Mouse (Mus musculus): ENCODE results near the gene Dars2. TPM values are rescaled to one million over a fixed set of nuclear protein-coding genes. Genes with fewer than 3 reads are reported as not detected.

The Dars2 gene
- polyA plus RNA-seq, 1 experiment from 2014 or later, result 55.0 TPM

GRCm38 (mm10) chr1:161063351-161063750, 7.1 kb downstream of the Dars2 start:
- H3K9ac ChIP-seq (ENCODE audit: low read length), result no peak overlapping the region
- DNase-seq (ENCODE audit: low spot score) (no peak), ATAC-seq (replicated peaks; ENCODE audit: low FRiP score) (no peak)
- H3K4me3 ChIP-seq (ENCODE audit: low read depth, low read length), result no peak overlapping the region
- no peaks in the 10 kb centered on the region for H3K9me3 ChIP-seq (ENCODE audit: control insufficient read depth, low read length)
- no peak overlapping the region for H3K4me2 ChIP-seq (ENCODE audit: low read depth, low read length, severe bottlenecking)
- H3K27ac ChIP-seq (ENCODE audit: low read depth, low read length), result no peak overlapping the region
- no peaks in the 10 kb centered on the region for H3K4me1 ChIP-seq (replicated peaks; ENCODE audit: control insufficient read depth, insufficient read depth, low read length)
- H3K36me3 ChIP-seq (ENCODE audit: control insufficient read depth, insufficient read depth, low read length), result no peaks in the 10 kb centered on the region
- WGBS, result 90% methylated on average over 1 of the region's 1 CpGs
- no peaks in the 10 kb centered on the region for H3K27me3 ChIP-seq (ENCODE audit: control insufficient read depth, insufficient read depth, low read length)

- Histone ChIP-seq H3K4me3 (ENCODE audit: low read depth, low read length) (no peak overlapping the region), H3K27me3 (ENCODE audit: control insufficient read depth, insufficient read depth, low read length) (no peaks in the 10 kb centered on the region), H3K4me1 (replicated peaks; ENCODE audit: control insufficient read depth, insufficient read depth, low read length) (no peaks in the 10 kb centered on the region), H3K4me2 (ENCODE audit: low read depth, low read length, severe bottlenecking) (no peak overlapping the region), H3K27ac (ENCODE audit: low read depth, low read length) (no peak overlapping the region), H3K9me3 (ENCODE audit: control insufficient read depth, low read length) (no peaks in the 10 kb centered on the region), H3K9ac (ENCODE audit: low read length) (no peak overlapping the region), H3K36me3 (ENCODE audit: control insufficient read depth, insufficient read depth, low read length) (no peaks in the 10 kb centered on the region; the same call in 1 of the 2 replicates)
- WGBS, result 92% methylated on average over 1 of the region's 1 CpGs
- DNase-seq (ENCODE audit: low spot score) (no peak), ATAC-seq (replicated peaks; ENCODE audit: low FRiP score) (no peak)
These were observed 13.3 kb downstream of the Dars2 start for GRCm38 (mm10) chr1:161057164-161057563.

GRCm38 (mm10) chr1:161046972-161047371, 23.5 kb downstream of the Dars2 start:
- no peak overlapping the region for H3K27ac ChIP-seq (ENCODE audit: low read depth, low read length)
- H3K4me3 ChIP-seq (ENCODE audit: low read depth, low read length), result no peak overlapping the region
- WGBS, result 94% methylated on average over 3 of the region's 3 CpGs
- no peaks in the 10 kb centered on the region; the same call in 1 of the 2 replicates for H3K36me3 ChIP-seq (ENCODE audit: control insufficient read depth, insufficient read depth, low read length)
- DNase-seq (ENCODE audit: low spot score), result no peak
- H3K4me2 ChIP-seq (ENCODE audit: low read depth, low read length, severe bottlenecking), result no peak overlapping the region
- ATAC-seq (replicated peaks; ENCODE audit: low FRiP score), result no peak
- no peaks in the 10 kb centered on the region for H3K9me3 ChIP-seq (ENCODE audit: control insufficient read depth, low read length)
- no peak overlapping the region for H3K9ac ChIP-seq (ENCODE audit: low read length)
- no peaks in the 10 kb centered on the region for H3K27me3 ChIP-seq (ENCODE audit: control insufficient read depth, insufficient read depth, low read length)
- H3K4me1 ChIP-seq (replicated peaks; ENCODE audit: control insufficient read depth, insufficient read depth, low read length), result no peaks in the 10 kb centered on the region

GRCm38 (mm10) chr1:161041261-161042020, 29.0 kb downstream of the Dars2 start:
- ATAC-seq (replicated peaks; ENCODE audit: low FRiP score), result no peak
- H3K36me3 ChIP-seq (ENCODE audit: control insufficient read depth, insufficient read depth, low read length), result peaks cover 8% of the 10 kb centered on the region; the same call in 1 of the 2 replicates
- no peak overlapping the region for H3K4me2 ChIP-seq (ENCODE audit: low read depth, low read length, severe bottlenecking)

GRCm38 (mm10) chr1:161040855-161041254, 29.6 kb downstream of the Dars2 start:
- H3K9me3 ChIP-seq (ENCODE audit: control insufficient read depth, low read length), result no peaks in the 10 kb centered on the region
- no peaks in the 10 kb centered on the region for H3K27me3 ChIP-seq (ENCODE audit: control insufficient read depth, insufficient read depth, low read length)
- peaks cover 7% of the 10 kb centered on the region for H3K4me1 ChIP-seq (replicated peaks; ENCODE audit: control insufficient read depth, insufficient read depth, low read length)
- H3K9ac ChIP-seq (ENCODE audit: low read length), result no peak overlapping the region
- no peak overlapping the region for H3K4me3 ChIP-seq (ENCODE audit: low read depth, low read length)
- ATAC-seq (replicated peaks; ENCODE audit: low FRiP score), result no peak
- H3K27ac ChIP-seq (ENCODE audit: low read depth, low read length), result no peak overlapping the region
- no peak overlapping the region for H3K4me2 ChIP-seq (ENCODE audit: low read depth, low read length, severe bottlenecking)
- no peak for DNase-seq (ENCODE audit: low spot score)
- peaks cover 8% of the 10 kb centered on the region; the same call in 1 of the 2 replicates for H3K36me3 ChIP-seq (ENCODE audit: control insufficient read depth, insufficient read depth, low read length)

More at GRCm38 (mm10) chr1:161041261-161042020, 29.0 kb downstream of the Dars2 start:
- Histone ChIP-seq H3K27me3 (ENCODE audit: control insufficient read depth, insufficient read depth, low read length) (no peaks in the 10 kb centered on the region), H3K27ac (ENCODE audit: low read depth, low read length) (no peak overlapping the region), H3K4me3 (ENCODE audit: low read depth, low read length) (no peak overlapping the region), H3K4me1 (replicated peaks; ENCODE audit: control insufficient read depth, insufficient read depth, low read length) (peaks cover 7% of the 10 kb centered on the region), H3K9me3 (ENCODE audit: control insufficient read depth, low read length) (no peaks in the 10 kb centered on the region), H3K9ac (ENCODE audit: low read length) (no peak overlapping the region)
- WGBS, result 91% methylated on average over 7 of the region's 7 CpGs
- DNase-seq (ENCODE audit: low spot score), result no peak

GRCm38 (mm10) chr1:161040426-161040770, 30.1 kb downstream of the Dars2 start:
- Histone ChIP-seq H3K9ac (ENCODE audit: low read length) (no peak overlapping the region; the same call in 1 of the 2 replicates), H3K9me3 (ENCODE audit: control insufficient read depth, low read length) (no peaks in the 10 kb centered on the region), H3K4me1 (replicated peaks; ENCODE audit: control insufficient read depth, insufficient read depth, low read length) (peaks cover 7% of the 10 kb centered on the region), H3K36me3 (ENCODE audit: control insufficient read depth, insufficient read depth, low read length) (peaks cover 8% of the 10 kb centered on the region; the same call in 1 of the 2 replicates), H3K4me2 (ENCODE audit: low read depth, low read length, severe bottlenecking) (no peak overlapping the region), H3K27me3 (ENCODE audit: control insufficient read depth, insufficient read depth, low read length) (no peaks in the 10 kb centered on the region), H3K27ac (ENCODE audit: low read depth, low read length) (peak overlapping the region; percentile 71), H3K4me3 (ENCODE audit: low read depth, low read length) (no peak overlapping the region)
- DNase-seq (ENCODE audit: low spot score) (no peak), ATAC-seq (replicated peaks; ENCODE audit: low FRiP score) (no peak)
- WGBS, result 57% methylated on average over 1 of the region's 1 CpGs

- Histone ChIP-seq H3K4me2 (ENCODE audit: low read depth, low read length, severe bottlenecking) (no peak overlapping the region), H3K4me1 (replicated peaks; ENCODE audit: control insufficient read depth, insufficient read depth, low read length) (peaks cover 7% of the 10 kb centered on the region), H3K27me3 (ENCODE audit: control insufficient read depth, insufficient read depth, low read length) (no peaks in the 10 kb centered on the region), H3K9me3 (ENCODE audit: control insufficient read depth, low read length) (no peaks in the 10 kb centered on the region), H3K27ac (ENCODE audit: low read depth, low read length) (peak overlapping the region; percentile 71), H3K36me3 (ENCODE audit: control insufficient read depth, insufficient read depth, low read length) (peaks cover 8% of the 10 kb centered on the region; the same call in 1 of the 2 replicates), H3K9ac (ENCODE audit: low read length) (no peak overlapping the region; the same call in 1 of the 2 replicates), H3K4me3 (ENCODE audit: low read depth, low read length) (no peak overlapping the region)
- 15% methylated on average over 3 of the region's 3 CpGs for WGBS
- ATAC-seq (replicated peaks; ENCODE audit: low FRiP score) (peak; percentile 47), DNase-seq (ENCODE audit: low spot score) (peak; percentile 71)
These were observed 30.6 kb downstream of the Dars2 start for GRCm38 (mm10) chr1:161039741-161040425.

GRCm38 (mm10) chr1:161038968-161039721, 31.3 kb downstream of the Dars2 start:
- Histone ChIP-seq H3K27me3 (ENCODE audit: control insufficient read depth, insufficient read depth, low read length) (no peaks in the 10 kb centered on the region), H3K9ac (ENCODE audit: low read length) (no peak overlapping the region), H3K4me3 (ENCODE audit: low read depth, low read length) (no peak overlapping the region), H3K36me3 (ENCODE audit: control insufficient read depth, insufficient read depth, low read length) (peaks cover 8% of the 10 kb centered on the region; the same call in 1 of the 2 replicates), H3K4me2 (ENCODE audit: low read depth, low read length, severe bottlenecking) (no peak overlapping the region), H3K4me1 (replicated peaks; ENCODE audit: control insufficient read depth, insufficient read depth, low read length) (peaks cover 7% of the 10 kb centered on the region), H3K9me3 (ENCODE audit: control insufficient read depth, low read length) (no peaks in the 10 kb centered on the region), H3K27ac (ENCODE audit: low read depth, low read length) (no peak overlapping the region)
- DNase-seq (ENCODE audit: low spot score) (peak; percentile 64), ATAC-seq (replicated peaks; ENCODE audit: low FRiP score) (no peak; the same call in 1 of the 2 replicates)
- 10% methylated on average over 3 of the region's 3 CpGs for WGBS
